Mouse (Mus musculus): ENCODE results near the gene B4galnt2. TPM values are rescaled to one million over a fixed set of nuclear protein-coding genes. Genes with fewer than 3 reads are reported as not detected.
A peak's percentile ranks its signal among the peaks of the same experiment; 100 is the strongest.

The B4galnt2 gene
- polyA plus RNA-seq, 1 experiment from 2014 or later: not detected

DNA sequence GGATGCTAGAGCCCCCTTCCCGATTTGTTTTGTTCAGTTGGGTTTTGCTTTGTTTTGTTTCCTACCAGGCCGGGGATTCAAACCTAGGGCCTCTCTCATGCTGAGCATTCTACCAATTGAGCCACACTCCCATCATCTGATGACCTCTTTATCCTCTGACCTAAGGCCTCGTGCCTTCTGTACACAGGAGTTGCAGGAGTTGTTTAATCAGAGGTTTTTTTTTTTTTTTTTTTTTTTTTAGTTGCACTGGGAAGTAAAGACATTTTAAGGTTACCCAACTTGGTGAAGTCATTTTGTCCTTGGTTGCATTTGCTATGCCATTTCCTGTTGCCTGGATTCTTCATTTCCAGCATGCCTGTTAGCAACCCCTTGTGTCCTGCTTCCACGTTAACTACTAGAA lies 45.2 kb downstream of the B4galnt2 start:
- Histone ChIP-seq H3K4me1 (replicated peaks; ENCODE audit: control insufficient read depth, insufficient read depth, low read length) (no peaks in the 10 kb centered on the region), H3K9ac (no peak overlapping the region), H3K27me3 (ENCODE audit: control insufficient read depth, insufficient read depth, low read length) (no peaks in the 10 kb centered on the region), H3K4me3 (replicated peaks; ENCODE audit: low read length) (no peak overlapping the region), H3K36me3 (replicated peaks; ENCODE audit: control insufficient read depth, insufficient read depth) (no peaks in the 10 kb centered on the region), H3K9me3 (ENCODE audit: control insufficient read depth, low read length) (no peaks in the 10 kb centered on the region), H3K27ac (no peak overlapping the region), H3K4me2 (replicated peaks) (no peak overlapping the region)
- 84% methylated on average over 4 of the region's 4 CpGs for WGBS
- DNase-seq (ENCODE audit: low spot score): no peak
- no peak for ATAC-seq (ENCODE audit: low FRiP score)

DNA sequence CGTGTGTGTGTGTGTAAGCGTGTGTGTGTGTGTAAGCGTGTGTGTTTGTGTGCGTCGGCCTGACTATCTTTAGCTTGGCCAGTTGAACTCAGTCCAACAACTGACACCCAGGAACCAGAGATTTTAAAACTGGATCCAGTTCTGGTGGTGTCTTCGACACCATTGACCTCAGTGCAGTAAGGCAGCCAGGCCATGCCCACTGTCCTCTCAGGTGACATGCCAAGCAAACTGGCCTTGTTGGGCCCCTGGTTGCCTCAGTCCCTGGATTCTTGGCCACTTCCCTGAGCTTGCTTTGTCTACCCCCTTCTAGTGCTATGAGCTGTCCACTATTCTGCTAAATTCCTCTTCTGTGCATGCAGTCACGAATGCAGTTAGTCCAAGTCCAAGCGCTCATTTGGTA lies 53.3 kb downstream of the B4galnt2 start:
- Histone ChIP-seq H3K27me3 (ENCODE audit: control insufficient read depth, insufficient read depth, low read length) (no peaks in the 10 kb centered on the region), H3K36me3 (replicated peaks; ENCODE audit: control insufficient read depth, insufficient read depth) (no peaks in the 10 kb centered on the region), H3K27ac (no peak overlapping the region), H3K4me3 (replicated peaks; ENCODE audit: low read length) (no peak overlapping the region), H3K9ac (no peak overlapping the region), H3K4me2 (replicated peaks) (no peak overlapping the region), H3K4me1 (replicated peaks; ENCODE audit: control insufficient read depth, insufficient read depth, low read length) (0 out of 2 replicates have a peak, but pooled peaks cover 11% of the 10 kb centered on the region), H3K9me3 (ENCODE audit: control insufficient read depth, low read length) (no peaks in the 10 kb centered on the region)
- DNase-seq (ENCODE audit: low spot score) (no peak), ATAC-seq (ENCODE audit: low FRiP score) (no peak)
- 97% methylated on average over 8 of the region's 8 CpGs for WGBS

DNA sequence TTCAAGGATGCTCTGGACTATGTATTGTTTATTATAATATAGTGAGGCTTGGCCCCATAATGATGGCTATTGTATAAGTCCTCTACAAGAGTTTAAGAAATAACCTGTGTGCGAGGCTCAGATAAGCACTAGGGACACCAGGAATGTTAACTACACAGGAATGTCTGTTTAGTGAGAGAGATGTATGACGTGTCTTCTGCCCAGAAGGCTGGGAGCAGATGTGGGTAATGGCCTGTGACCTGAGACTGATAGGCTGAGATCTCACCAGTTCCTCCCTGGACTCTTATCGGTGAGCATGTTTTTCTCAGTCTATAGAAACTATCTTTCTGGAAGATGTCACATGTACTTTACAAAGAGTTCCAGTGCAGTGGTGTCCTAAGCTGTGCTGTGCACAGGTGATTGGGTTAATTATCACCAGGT lies 54.6 kb downstream of the B4galnt2 start:
- H3K4me2 ChIP-seq (replicated peaks): peak overlapping the region; percentile 64
- H3K4me3 ChIP-seq (replicated peaks; ENCODE audit: low read length): peak overlapping the region; percentile 49
- H3K27ac ChIP-seq: no peak overlapping the region
- no peaks in the 10 kb centered on the region for H3K36me3 ChIP-seq (replicated peaks; ENCODE audit: control insufficient read depth, insufficient read depth)
- H3K4me1 ChIP-seq (replicated peaks; ENCODE audit: control insufficient read depth, insufficient read depth, low read length): 0 out of 2 replicates have a peak, but pooled peaks cover 11% of the 10 kb centered on the region
- peak overlapping the region; percentile 60 for H3K9ac ChIP-seq
- no peak for ATAC-seq (ENCODE audit: low FRiP score)
- peak; percentile 26 for DNase-seq (ENCODE audit: low spot score)
- no peaks in the 10 kb centered on the region for H3K9me3 ChIP-seq (ENCODE audit: control insufficient read depth, low read length)
- 35% methylated on average over 3 of the region's 3 CpGs for WGBS
- no peaks in the 10 kb centered on the region for H3K27me3 ChIP-seq (ENCODE audit: control insufficient read depth, insufficient read depth, low read length)

DNA sequence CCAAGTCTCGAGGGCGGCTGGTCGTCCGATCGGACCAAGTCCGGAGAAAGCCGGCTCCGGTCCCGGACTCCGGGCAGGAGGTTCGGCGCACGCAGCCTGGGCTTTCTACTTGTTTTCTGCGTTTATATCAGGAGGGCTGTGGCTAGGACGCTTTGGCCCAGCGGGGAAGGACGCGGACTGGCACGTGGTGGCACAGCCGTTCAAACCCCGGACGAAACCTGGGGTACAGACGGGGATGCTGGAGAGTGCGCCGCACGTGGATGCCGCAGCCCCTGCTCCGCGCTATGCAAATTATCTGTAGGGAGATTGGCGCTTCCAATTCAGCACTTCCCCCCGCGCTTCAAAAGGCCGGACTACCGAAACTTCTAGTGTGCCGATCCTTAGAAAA lies 55.2 kb downstream of the B4galnt2 start:
- Histone ChIP-seq H3K4me2 (replicated peaks) (peak overlapping the region; percentile 64), H3K27ac (peak overlapping the region; percentile 88), H3K36me3 (replicated peaks; ENCODE audit: control insufficient read depth, insufficient read depth) (no peaks in the 10 kb centered on the region), H3K9ac (peak overlapping the region; percentile 60), H3K9me3 (ENCODE audit: control insufficient read depth, low read length) (no peaks in the 10 kb centered on the region), H3K4me1 (replicated peaks; ENCODE audit: control insufficient read depth, insufficient read depth, low read length) (0 out of 2 replicates have a peak, but pooled peaks cover 11% of the 10 kb centered on the region), H3K4me3 (replicated peaks; ENCODE audit: low read length) (peak overlapping the region; percentile 49), H3K27me3 (ENCODE audit: control insufficient read depth, insufficient read depth, low read length) (no peaks in the 10 kb centered on the region)
- ATAC-seq (ENCODE audit: low FRiP score) (peak; percentile 64), DNase-seq (ENCODE audit: low spot score) (peak; percentile 66)
- under 1% methylated on average over 35 of the region's 35 CpGs for WGBS

DNA sequence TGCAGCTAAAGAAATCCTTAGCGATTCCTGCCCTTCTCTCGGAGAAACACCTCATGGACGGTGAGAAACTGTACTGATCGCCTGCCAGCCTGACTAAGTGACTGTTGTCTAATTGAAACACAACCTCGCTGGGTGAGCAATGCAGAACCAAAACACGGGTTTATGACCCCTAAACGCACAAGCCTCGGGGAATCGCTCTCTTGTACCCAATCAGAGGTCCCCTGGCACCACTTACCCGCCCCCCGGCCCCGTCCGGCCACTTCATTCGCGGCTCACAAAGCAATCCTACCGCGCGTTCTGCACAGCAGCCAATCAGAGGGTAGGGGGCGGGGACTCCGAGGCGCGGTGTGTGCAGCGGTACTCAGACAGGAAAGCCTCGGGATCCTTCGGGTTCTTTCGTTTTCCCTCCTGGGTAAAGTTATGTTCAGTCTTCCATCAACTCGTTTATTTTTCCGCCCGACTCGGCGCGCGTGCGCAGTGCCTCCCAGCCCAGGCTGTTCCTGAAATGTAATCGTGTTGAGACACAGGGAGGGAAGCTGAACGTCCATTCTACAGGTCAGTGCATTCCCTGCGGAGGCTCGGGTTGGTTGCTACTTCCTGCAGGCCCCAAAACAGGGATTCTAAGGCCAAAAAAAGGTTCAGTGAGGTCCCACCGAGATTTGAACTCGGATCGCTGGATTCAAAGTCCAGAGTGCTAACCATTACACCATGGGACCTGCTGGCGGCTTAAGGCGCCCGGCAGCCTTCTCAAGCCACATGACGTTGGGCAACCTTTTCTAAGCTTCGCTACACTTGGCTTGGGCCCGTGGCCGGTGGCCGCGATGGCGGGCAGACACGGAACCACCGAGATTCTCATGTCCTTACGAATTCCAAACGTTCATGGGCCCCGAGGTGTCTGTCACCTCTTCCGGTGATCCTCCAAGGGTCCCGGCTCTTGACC lies 55.9 kb downstream of the B4galnt2 start:
- DNase-seq (ENCODE audit: low spot score): peak; percentile 100
- H3K9me3 ChIP-seq (ENCODE audit: control insufficient read depth, low read length): no peaks in the 10 kb centered on the region
- ATAC-seq (ENCODE audit: low FRiP score): peak; percentile 98
- no peaks in the 10 kb centered on the region for H3K27me3 ChIP-seq (ENCODE audit: control insufficient read depth, insufficient read depth, low read length)
- H3K9ac ChIP-seq: peak overlapping the region; percentile 63
- peak overlapping the region; percentile 64 for H3K4me2 ChIP-seq (replicated peaks)
- H3K4me3 ChIP-seq (replicated peaks; ENCODE audit: low read length): peak overlapping the region; percentile 49
- H3K4me1 ChIP-seq (replicated peaks; ENCODE audit: control insufficient read depth, insufficient read depth, low read length): 0 out of 2 replicates have a peak, but pooled peaks cover 11% of the 10 kb centered on the region
- H3K36me3 ChIP-seq (replicated peaks; ENCODE audit: control insufficient read depth, insufficient read depth): no peaks in the 10 kb centered on the region
- under 1% methylated on average over 58 of the region's 58 CpGs for WGBS
- H3K27ac ChIP-seq: peak overlapping the region; percentile 88

DNA sequence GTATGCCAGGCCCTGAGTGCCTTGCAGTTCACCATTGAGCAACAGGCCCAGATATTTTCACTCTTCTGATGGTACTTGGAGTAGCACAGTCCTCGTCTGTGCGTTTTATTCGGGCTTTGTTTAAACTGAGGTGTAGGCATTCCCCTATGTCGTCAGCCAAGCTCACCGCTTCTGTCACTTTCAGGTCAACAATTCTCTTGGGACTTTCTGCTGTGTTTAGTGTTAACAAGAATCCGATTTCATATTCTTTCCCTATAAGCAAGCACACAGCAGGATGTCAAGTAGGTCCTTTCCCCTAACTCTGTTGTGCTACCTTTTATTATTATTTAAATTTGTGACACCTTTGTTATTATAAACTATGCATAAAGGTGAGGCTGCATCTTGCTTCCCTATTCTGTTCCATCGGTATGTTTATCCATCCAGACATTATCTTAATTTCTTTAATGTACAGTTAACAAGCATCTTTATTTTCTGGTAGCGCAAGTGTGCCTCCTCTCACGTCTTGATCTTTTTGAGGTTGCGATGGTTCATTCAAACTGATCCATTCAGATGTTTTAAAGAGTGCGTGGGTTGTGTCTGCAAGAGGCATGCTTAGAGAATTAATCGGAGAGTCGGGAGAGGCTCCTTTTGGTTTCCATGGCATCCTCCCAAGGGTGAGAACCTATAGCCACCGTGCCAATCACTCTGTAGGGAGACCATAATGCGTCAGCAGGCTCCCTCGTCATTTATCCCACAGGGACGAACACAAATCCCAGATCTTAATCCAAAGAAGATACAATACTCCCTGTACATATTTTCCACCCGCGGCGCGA lies 56.8 kb downstream of the B4galnt2 start:
- Histone ChIP-seq H3K27me3 (ENCODE audit: control insufficient read depth, insufficient read depth, low read length) (no peaks in the 10 kb centered on the region), H3K9me3 (ENCODE audit: control insufficient read depth, low read length) (no peaks in the 10 kb centered on the region), H3K27ac (peak overlapping the region; percentile 88), H3K4me1 (replicated peaks; ENCODE audit: control insufficient read depth, insufficient read depth, low read length) (0 out of 2 replicates have a peak, but pooled peaks cover 11% of the 10 kb centered on the region), H3K4me2 (replicated peaks) (peak overlapping the region; percentile 64), H3K36me3 (replicated peaks; ENCODE audit: control insufficient read depth, insufficient read depth) (no peaks in the 10 kb centered on the region), H3K4me3 (replicated peaks; ENCODE audit: low read length) (peak overlapping the region; percentile 49), H3K9ac (peak overlapping the region; percentile 63)
- WGBS: 14% methylated on average over 21 of the region's 21 CpGs
- ATAC-seq (ENCODE audit: low FRiP score): no peak
- DNase-seq (ENCODE audit: low spot score): peak; percentile 34

DNA sequence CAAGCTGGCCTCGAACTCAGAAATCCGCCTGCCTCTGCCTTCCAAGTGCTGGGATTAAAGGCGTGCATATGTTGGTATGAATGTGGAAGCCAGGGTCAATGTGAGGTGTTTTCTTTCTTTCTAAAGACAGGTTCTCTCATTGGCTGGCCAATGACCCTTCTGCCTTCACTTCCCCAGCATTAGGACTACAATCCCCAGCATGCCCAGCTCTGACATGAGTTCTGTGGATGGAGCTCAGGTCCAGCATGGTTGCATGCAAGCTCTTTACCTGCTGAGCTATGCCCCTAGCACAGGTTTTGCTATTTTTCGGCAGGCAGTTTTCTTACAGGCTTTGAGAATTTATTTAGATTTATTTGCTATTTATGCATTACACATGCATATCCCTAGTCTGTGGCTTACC lies 57.4 kb downstream of the B4galnt2 start:
- Histone ChIP-seq H3K27me3 (ENCODE audit: control insufficient read depth, insufficient read depth, low read length) (no peaks in the 10 kb centered on the region), H3K4me3 (replicated peaks; ENCODE audit: low read length) (no peak overlapping the region), H3K27ac (no peak overlapping the region), H3K4me2 (replicated peaks) (peak overlapping the region; percentile 64; the same call in 1 of the 2 replicates), H3K4me1 (replicated peaks; ENCODE audit: control insufficient read depth, insufficient read depth, low read length) (0 out of 2 replicates have a peak, but pooled peaks cover 11% of the 10 kb centered on the region), H3K9ac (no peak overlapping the region), H3K9me3 (ENCODE audit: control insufficient read depth, low read length) (no peaks in the 10 kb centered on the region), H3K36me3 (replicated peaks; ENCODE audit: control insufficient read depth, insufficient read depth) (no peaks in the 10 kb centered on the region)
- WGBS: 79% methylated on average over 4 of the region's 4 CpGs
- DNase-seq (ENCODE audit: low spot score) (no peak), ATAC-seq (ENCODE audit: low FRiP score) (no peak)

DNA sequence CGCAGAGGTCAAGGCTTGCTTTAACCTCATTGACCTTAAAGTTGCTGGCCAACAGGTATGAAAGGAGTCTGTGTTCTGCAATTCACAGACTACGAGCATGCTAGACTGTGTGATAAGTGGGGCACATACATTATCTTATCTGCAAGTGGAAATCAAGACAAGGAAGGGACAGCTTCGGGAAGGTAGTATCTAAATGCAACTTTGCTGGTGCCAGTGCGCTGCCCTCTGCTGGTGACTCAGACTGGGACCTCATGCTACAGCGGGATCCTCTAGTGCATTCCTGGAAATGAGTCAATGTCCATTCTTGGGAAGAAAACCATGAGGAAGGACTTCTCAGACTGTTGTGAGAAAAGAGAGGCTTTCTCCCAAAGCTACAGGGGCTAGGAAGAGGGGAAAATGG lies 61.0 kb downstream of the B4galnt2 start:
- DNase-seq (ENCODE audit: low spot score) (no peak), ATAC-seq (ENCODE audit: low FRiP score) (no peak)
- H3K9me3 ChIP-seq (ENCODE audit: control insufficient read depth, low read length): no peaks in the 10 kb centered on the region
- 0 out of 2 replicates have a peak, but pooled peaks cover 8% of the 10 kb centered on the region for H3K4me1 ChIP-seq (replicated peaks; ENCODE audit: control insufficient read depth, insufficient read depth, low read length)
- H3K4me3 ChIP-seq (replicated peaks; ENCODE audit: low read length): no peak overlapping the region
- H3K9ac ChIP-seq: no peak overlapping the region
- H3K4me2 ChIP-seq (replicated peaks): no peak overlapping the region
- 67% methylated on average over 5 of the region's 5 CpGs for WGBS
- no peak overlapping the region for H3K27ac ChIP-seq
- no peaks in the 10 kb centered on the region for H3K27me3 ChIP-seq (ENCODE audit: control insufficient read depth, insufficient read depth, low read length)
- no peaks in the 10 kb centered on the region for H3K36me3 ChIP-seq (replicated peaks; ENCODE audit: control insufficient read depth, insufficient read depth)

DNA sequence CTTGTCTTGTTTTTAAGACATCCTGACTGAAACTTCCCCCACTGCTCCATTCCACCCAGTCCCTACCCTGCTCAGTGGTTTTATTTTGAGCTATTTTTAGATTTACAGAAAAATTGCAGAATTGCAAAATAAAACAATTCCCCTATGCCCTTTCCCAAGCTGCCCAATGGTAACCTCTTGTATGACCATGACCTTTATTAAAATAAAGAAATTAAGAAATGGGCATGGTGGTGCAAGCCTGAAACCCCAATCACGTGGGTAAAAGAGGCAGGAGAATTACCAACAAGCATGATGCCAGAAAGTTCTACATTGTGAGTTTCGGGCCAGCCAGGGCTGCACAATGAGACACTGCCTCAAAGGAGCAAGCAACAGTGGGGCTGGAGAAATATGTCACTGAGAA lies 63.8 kb downstream of the B4galnt2 start:
- DNase-seq (ENCODE audit: low spot score): no peak
- Histone ChIP-seq H3K9ac (no peak overlapping the region), H3K36me3 (replicated peaks; ENCODE audit: control insufficient read depth, insufficient read depth) (no peaks in the 10 kb centered on the region), H3K4me2 (replicated peaks) (no peak overlapping the region), H3K4me3 (replicated peaks; ENCODE audit: low read length) (no peak overlapping the region), H3K4me1 (replicated peaks; ENCODE audit: control insufficient read depth, insufficient read depth, low read length) (no peaks in the 10 kb centered on the region), H3K9me3 (ENCODE audit: control insufficient read depth, low read length) (no peaks in the 10 kb centered on the region), H3K27me3 (ENCODE audit: control insufficient read depth, insufficient read depth, low read length) (no peaks in the 10 kb centered on the region), H3K27ac (no peak overlapping the region)
- ATAC-seq (ENCODE audit: low FRiP score): no peak
- 72% methylated on average over 2 of the region's 2 CpGs for WGBS
